Mouse (Mus musculus) bone marrow macrophage, adult 2 months (primary cell): ENCODE measurements around the gene Cisd3.

Experiments
- CTCF ChIP-seq: IDR thresholded peaks from 2 replicates; pipeline ENCODE4 v1.5.1; 2012; ENCODE audit warnings: low read depth, mild to moderate bottlenecking, low read length, moderate library complexity
- POLR2A ChIP-seq: IDR thresholded peaks from 2 replicates; pipeline ENCODE4 v1.6.1; 2012; ENCODE audit warnings: mild to moderate bottlenecking, low read depth, low read length, borderline replicate concordance

GRCm38 (mm10) chr11:97669829-97670228 is 15.8 kb upstream of the Cisd3 start:
- TF ChIP-seq CTCF (no peak), POLR2A (no peak)
